Mouse (Mus musculus): Measurements from ENCODE around the gene Sgsm1. TPM values are rescaled to one million over a fixed set of nuclear protein-coding genes. Genes with fewer than 3 reads are reported as not detected.

Sgsm1 gene
- polyA plus RNA-seq, 1 experiment from 2014 or later = 0.45 TPM

DNA sequence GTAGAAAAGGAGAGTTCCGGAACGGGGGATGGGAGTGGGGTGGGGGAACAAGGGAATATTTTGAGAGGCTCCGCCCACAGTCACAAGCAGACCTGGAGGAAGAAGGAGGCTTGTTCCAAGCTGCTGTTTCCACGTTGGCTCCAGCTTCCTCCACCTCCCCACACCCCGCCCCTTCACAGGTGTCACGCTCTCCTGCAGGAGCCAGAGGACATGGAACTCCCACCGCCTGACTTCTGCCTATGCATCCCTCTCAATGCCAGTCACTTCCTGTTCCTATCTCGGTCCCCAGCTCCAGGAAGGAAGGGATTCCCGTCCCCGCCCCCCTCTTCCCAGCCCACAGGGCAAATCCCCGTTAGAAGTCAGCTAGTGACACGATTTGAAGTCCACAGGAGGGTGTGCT lies 12.5 kb downstream of the Sgsm1 start:
- H3K27ac ChIP-seq (ENCODE audit: low read depth) = no peak overlapping the region
- no peak overlapping the region for H3K4me3 ChIP-seq (ENCODE audit: low read depth, low read length)
- no peaks in the 10 kb centered on the region for H3K4me1 ChIP-seq (ENCODE audit: insufficient read depth)
- TF ChIP-seq CTCF (IDR thresholded peaks at IDR 0.05; ENCODE audit: low read depth) = no peak
- TF ChIP-seq EP300 (IDR thresholded peaks at IDR 0.05; ENCODE audit: low read depth) = no peak
- ATAC-seq (no peak), DNase-seq (no peak)
- H3K36me3 ChIP-seq (replicated peaks; ENCODE audit: insufficient read depth, low read length) = no peaks in the 10 kb centered on the region
- no peaks in the 10 kb centered on the region for H3K9me3 ChIP-seq (ENCODE audit: low read length)
- H3K27me3 ChIP-seq (ENCODE audit: insufficient read depth, low read length) = no peaks in the 10 kb centered on the region
- H3K9ac ChIP-seq (replicated peaks) = no peak overlapping the region
- 30% methylated on average over 12 of the region's 12 CpGs for WGBS (ENCODE audit: insufficient replicate concordance)
- no peak overlapping the region for H3K4me2 ChIP-seq (ENCODE audit: low read depth, low read length)

GRCm38 (mm10) chr5:113295791-113296190 lies 14.8 kb downstream of the Sgsm1 start:
- Histone ChIP-seq H3K4me3 (ENCODE audit: low read depth, low read length) (no peak overlapping the region), H3K9ac (replicated peaks) (no peak overlapping the region), H3K36me3 (replicated peaks; ENCODE audit: insufficient read depth, low read length) (no peaks in the 10 kb centered on the region), H3K27ac (ENCODE audit: low read depth) (no peak overlapping the region), H3K4me1 (ENCODE audit: insufficient read depth) (no peaks in the 10 kb centered on the region), H3K4me2 (ENCODE audit: low read depth, low read length) (no peak overlapping the region), H3K9me3 (ENCODE audit: low read length) (no peaks in the 10 kb centered on the region), H3K27me3 (ENCODE audit: insufficient read depth, low read length) (no peaks in the 10 kb centered on the region)
- DNase-seq = peak; percentile 78
- WGBS (ENCODE audit: insufficient replicate concordance) = 20% methylated on average over 4 of the region's 4 CpGs
- peak; percentile 64 for TF ChIP-seq CTCF (IDR thresholded peaks at IDR 0.05; ENCODE audit: low read depth)
- TF ChIP-seq EP300 (IDR thresholded peaks at IDR 0.05; ENCODE audit: low read depth) = no peak
- peak; percentile 96 for ATAC-seq

- ATAC-seq (no peak), DNase-seq (no peak)
- H3K36me3 ChIP-seq (replicated peaks; ENCODE audit: insufficient read depth, low read length) = no peaks in the 10 kb centered on the region
- WGBS (ENCODE audit: insufficient replicate concordance) = 79% methylated on average over 5 of the region's 5 CpGs
- no peak overlapping the region for H3K4me3 ChIP-seq (ENCODE audit: low read depth, low read length)
- no peak overlapping the region for H3K27ac ChIP-seq (ENCODE audit: low read depth)
- H3K4me2 ChIP-seq (ENCODE audit: low read depth, low read length) = no peak overlapping the region
- no peak overlapping the region for H3K9ac ChIP-seq (replicated peaks)
- H3K27me3 ChIP-seq (ENCODE audit: insufficient read depth, low read length) = 0 out of 2 replicates have a peak, but pooled peaks cover 2% of the 10 kb centered on the region
- H3K4me1 ChIP-seq (ENCODE audit: insufficient read depth) = no peaks in the 10 kb centered on the region
- H3K9me3 ChIP-seq (ENCODE audit: low read length) = no peaks in the 10 kb centered on the region
- no peak for TF ChIP-seq CTCF (IDR thresholded peaks at IDR 0.05; ENCODE audit: low read depth)
- no peak for TF ChIP-seq EP300 (IDR thresholded peaks at IDR 0.05; ENCODE audit: low read depth)
Observed at GRCm38 (mm10) chr5:113294575-113294974, 16.0 kb downstream of the Sgsm1 start.

- Histone ChIP-seq H3K9ac (replicated peaks) (no peak overlapping the region), H3K27me3 (ENCODE audit: insufficient read depth, low read length) (peaks cover 9% of the 10 kb centered on the region), H3K4me3 (ENCODE audit: low read depth, low read length) (no peak overlapping the region), H3K9me3 (ENCODE audit: low read length) (no peaks in the 10 kb centered on the region), H3K4me1 (ENCODE audit: insufficient read depth) (no peaks in the 10 kb centered on the region), H3K4me2 (ENCODE audit: low read depth, low read length) (no peak overlapping the region), H3K27ac (ENCODE audit: low read depth) (no peak overlapping the region), H3K36me3 (replicated peaks; ENCODE audit: insufficient read depth, low read length) (no peaks in the 10 kb centered on the region)
- DNase-seq (no peak), ATAC-seq (no peak)
- 60% methylated on average over 4 of the region's 4 CpGs for WGBS (ENCODE audit: insufficient replicate concordance)
- TF ChIP-seq CTCF (IDR thresholded peaks at IDR 0.05; ENCODE audit: low read depth) (no peak), EP300 (IDR thresholded peaks at IDR 0.05; ENCODE audit: low read depth) (no peak)
Observed at GRCm38 (mm10) chr5:113293446-113293845, 17.1 kb downstream of the Sgsm1 start.

DNA sequence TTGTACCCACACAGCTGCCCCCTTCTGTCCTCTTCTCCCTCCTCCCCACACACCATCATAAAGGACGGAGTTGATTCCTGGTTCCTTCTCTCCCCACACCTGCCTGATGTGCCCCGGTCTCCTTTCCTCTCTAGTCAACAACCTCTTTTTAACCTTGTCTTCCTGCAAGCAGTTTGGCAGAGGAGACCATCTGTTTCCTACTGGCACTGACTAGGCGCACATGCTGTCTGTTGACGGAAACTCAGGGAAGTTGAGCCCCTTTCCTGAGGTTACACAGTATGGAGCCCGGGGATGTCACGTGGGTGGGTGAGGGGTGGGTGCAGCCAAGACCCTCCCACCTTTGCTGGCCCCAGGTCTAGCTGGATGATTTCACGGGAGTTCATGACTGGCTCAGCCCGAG lies 17.8 kb downstream of the Sgsm1 start:
- WGBS (ENCODE audit: insufficient replicate concordance) = 38% methylated on average over 8 of the region's 8 CpGs
- Histone ChIP-seq H3K27me3 (ENCODE audit: insufficient read depth, low read length) (peaks cover 15% of the 10 kb centered on the region), H3K4me3 (ENCODE audit: low read depth, low read length) (no peak overlapping the region), H3K9ac (replicated peaks) (no peak overlapping the region), H3K27ac (ENCODE audit: low read depth) (no peak overlapping the region), H3K36me3 (replicated peaks; ENCODE audit: insufficient read depth, low read length) (no peaks in the 10 kb centered on the region), H3K4me1 (ENCODE audit: insufficient read depth) (no peaks in the 10 kb centered on the region), H3K9me3 (ENCODE audit: low read length) (no peaks in the 10 kb centered on the region), H3K4me2 (ENCODE audit: low read depth, low read length) (no peak overlapping the region)
- TF ChIP-seq EP300 (IDR thresholded peaks at IDR 0.05; ENCODE audit: low read depth) = no peak
- no peak for TF ChIP-seq CTCF (IDR thresholded peaks at IDR 0.05; ENCODE audit: low read depth)
- DNase-seq (no peak), ATAC-seq (no peak)

- 10% methylated on average over 8 of the region's 8 CpGs for WGBS (ENCODE audit: insufficient replicate concordance)
- peak; percentile 64 for DNase-seq
- no peak overlapping the region for H3K27ac ChIP-seq (ENCODE audit: low read depth)
- H3K4me1 ChIP-seq (ENCODE audit: insufficient read depth) = no peaks in the 10 kb centered on the region
- TF ChIP-seq EP300 (IDR thresholded peaks at IDR 0.05; ENCODE audit: low read depth) = no peak
- no peak for TF ChIP-seq CTCF (IDR thresholded peaks at IDR 0.05; ENCODE audit: low read depth)
- no peak overlapping the region for H3K4me2 ChIP-seq (ENCODE audit: low read depth, low read length)
- peaks cover 22% of the 10 kb centered on the region for H3K27me3 ChIP-seq (ENCODE audit: insufficient read depth, low read length)
- H3K9ac ChIP-seq (replicated peaks) = no peak overlapping the region
- no peak overlapping the region for H3K4me3 ChIP-seq (ENCODE audit: low read depth, low read length)
- H3K36me3 ChIP-seq (replicated peaks; ENCODE audit: insufficient read depth, low read length) = no peaks in the 10 kb centered on the region
- no peak for ATAC-seq
- no peaks in the 10 kb centered on the region for H3K9me3 ChIP-seq (ENCODE audit: low read length)
Observed at GRCm38 (mm10) chr5:113292179-113292578, 18.4 kb downstream of the Sgsm1 start.

- Histone ChIP-seq H3K36me3 (replicated peaks; ENCODE audit: insufficient read depth, low read length) (no peaks in the 10 kb centered on the region), H3K27ac (ENCODE audit: low read depth) (no peak overlapping the region), H3K9ac (replicated peaks) (no peak overlapping the region), H3K4me2 (ENCODE audit: low read depth, low read length) (no peak overlapping the region), H3K4me1 (ENCODE audit: insufficient read depth) (no peaks in the 10 kb centered on the region), H3K9me3 (ENCODE audit: low read length) (no peaks in the 10 kb centered on the region), H3K27me3 (ENCODE audit: insufficient read depth, low read length) (peaks cover 27% of the 10 kb centered on the region), H3K4me3 (ENCODE audit: low read depth, low read length) (no peak overlapping the region)
- no peak for DNase-seq
- 83% methylated on average over 4 of the region's 4 CpGs for WGBS (ENCODE audit: insufficient replicate concordance)
- TF ChIP-seq CTCF (IDR thresholded peaks at IDR 0.05; ENCODE audit: low read depth) (no peak), EP300 (IDR thresholded peaks at IDR 0.05; ENCODE audit: low read depth) (no peak)
- ATAC-seq = no peak
Observed at GRCm38 (mm10) chr5:113291125-113291524, 19.5 kb downstream of the Sgsm1 start.
